ENCODE assay signal across 12 mouse cellular contexts in the genomic region with DNA sequence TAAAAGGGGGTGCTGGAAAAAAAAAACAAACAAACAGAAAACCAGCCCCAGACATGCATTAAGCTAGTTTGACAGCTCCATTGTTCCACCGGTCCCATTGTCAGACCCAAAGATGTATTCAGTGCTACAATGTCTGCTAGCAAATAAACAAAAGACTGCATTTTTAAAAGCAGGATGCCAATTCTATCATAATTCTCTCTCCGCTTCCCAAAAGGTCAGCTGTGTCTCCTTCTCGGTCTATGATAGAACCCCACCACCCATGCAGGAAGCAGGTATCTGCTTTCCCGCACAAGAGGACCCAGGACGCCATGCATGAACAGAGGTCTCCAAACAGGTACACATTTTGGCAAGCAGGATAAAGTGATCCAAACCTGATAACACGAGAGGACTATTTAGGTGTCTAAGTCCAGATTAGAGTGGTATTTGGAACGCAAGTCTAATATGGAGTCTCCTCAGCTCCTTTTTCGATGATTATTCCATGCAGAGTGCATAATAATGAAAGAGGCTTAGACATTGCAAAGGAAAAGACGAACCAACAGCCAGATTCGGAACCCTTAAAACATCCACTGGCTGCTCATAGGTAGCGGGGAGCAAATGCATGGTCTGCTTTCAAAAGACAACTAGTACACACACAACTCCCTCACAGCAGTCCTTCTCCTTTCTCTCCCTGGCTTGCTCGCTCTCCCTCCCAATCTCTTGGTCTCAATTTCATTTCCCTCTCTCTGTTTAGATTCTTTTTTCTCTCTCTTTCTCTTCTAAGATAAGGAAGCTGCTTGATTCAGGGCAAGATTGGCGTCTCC.
DNase-seq lines count a peak whose midpoint lies in the region; ATAC-seq lines count a peak whose summit lies in the region.
"Had no signal": no experiment of that assay in that cellular context is flagged by ENCODE, and none has a peak within 500 bp of the region (broad histone marks: within the 10 kb centered on the region; RNA-seq: fewer than 3 reads in every experiment).

No protein-coding gene starts in this region.

- H3K4me1 ChIP-seq in forebrain, embryonic 14.5 days (ENCODE audit: control insufficient read depth, insufficient read depth, low read length), result peaks cover 17% of the 10 kb centered on the region
- H3K4me1 ChIP-seq in midbrain, embryonic 13.5 days (replicated peaks), result peaks cover 34% of the 10 kb centered on the region
- H3K4me1 ChIP-seq: limb, embryonic 13.5 days had no signal

- 4% methylated on average over 13 of the region's 13 CpGs for WGBS in forebrain, embryonic 14.5 days
- 5% methylated on average over 13 of the region's 13 CpGs for WGBS in midbrain, embryonic 13.5 days

- no peaks in the 10 kb centered on the region for H3K36me3 ChIP-seq in forebrain, embryonic 14.5 days (ENCODE audit: control insufficient read depth, insufficient read depth, low read length)
- H3K36me3 ChIP-seq in midbrain, embryonic 13.5 days, result no peaks in the 10 kb centered on the region
- H3K36me3 ChIP-seq: limb, embryonic 13.5 days had no signal

- DNase-seq in cerebellum, adult 18-20 months, result peak; percentile 35 to 66
- DNase-seq in cerebellum, postnatal 10 days, result peak; percentile 56 to 76
- peak; percentile 71 for DNase-seq in forebrain, embryonic 14.5 days (ENCODE audit: low spot score)
- no peak for DNase-seq in spleen, postnatal 10 days (ENCODE audit: low spot score in 2 of 2)
- no peak for DNase-seq in lung, postnatal 25 days (ENCODE audit: low spot score)
- DNase-seq in left cerebral cortex, postnatal 4 days, result no peak
- no peak for DNase-seq in ovary, adult 18-20 months (ENCODE audit: low spot score)
- DNase-seq: heart, adult 11 months; heart, postnatal 36 days; kidney, postnatal 4 days had no signal

- peak overlapping the region; percentile 99 for H3K27ac ChIP-seq in forebrain, embryonic 14.5 days (ENCODE audit: low read depth, low read length)
- peak overlapping the region; percentile 95 for H3K27ac ChIP-seq in midbrain, embryonic 13.5 days
- H3K27ac ChIP-seq: limb, embryonic 13.5 days had no signal

- peak overlapping the region; percentile 98 for H3K9ac ChIP-seq in forebrain, embryonic 14.5 days (ENCODE audit: low read length)
- H3K9ac ChIP-seq in midbrain, embryonic 13.5 days (replicated peaks), result peak overlapping the region; percentile 85
- H3K9ac ChIP-seq: limb, embryonic 13.5 days had no signal

- H3K4me3 ChIP-seq in forebrain, embryonic 14.5 days (ENCODE audit: low read depth, low read length), result peak overlapping the region; percentile 69
- peak overlapping the region; percentile 68 for H3K4me3 ChIP-seq in midbrain, embryonic 13.5 days (replicated peaks)
- H3K4me3 ChIP-seq: limb, embryonic 13.5 days had no signal

- intact Hi-C loops in left cerebral cortex, postnatal 4 days (cut with DNase I), result loop anchor here (5.0 to 10.0 kb wide), 3 partner anchors 198 to 1501 kb away; no protein-coding TSS in a partner anchor

- ATAC-seq in forebrain, embryonic 14.5 days, result peak; percentile 54
- peak; percentile 69 for ATAC-seq in midbrain, embryonic 13.5 days

- H3K27me3 ChIP-seq in forebrain, embryonic 14.5 days (replicated peaks; ENCODE audit: control insufficient read depth, insufficient read depth, low read length), result no peaks in the 10 kb centered on the region
- no peaks in the 10 kb centered on the region for H3K27me3 ChIP-seq in midbrain, embryonic 13.5 days
- H3K27me3 ChIP-seq: limb, embryonic 13.5 days had no signal

- H3K9me3 ChIP-seq in forebrain, embryonic 14.5 days (replicated peaks; ENCODE audit: control insufficient read depth, low read length), result no peaks in the 10 kb centered on the region
- no peaks in the 10 kb centered on the region for H3K9me3 ChIP-seq in midbrain, embryonic 13.5 days
- H3K9me3 ChIP-seq: limb, embryonic 13.5 days had no signal

- peak overlapping the region; percentile 53 for H3K4me2 ChIP-seq in forebrain, embryonic 14.5 days (ENCODE audit: low read length)
- H3K4me2 ChIP-seq in midbrain, embryonic 13.5 days (replicated peaks), result peak overlapping the region; percentile 56
- H3K4me2 ChIP-seq: limb, embryonic 13.5 days had no signal

Comparison
In these comparisons a context has a peak if more than half of its experiments do, and no peak if none do; other contexts are left out.
1. DNase-seq: peak in cerebellum, adult 18-20 months (2 of 2), cerebellum, postnatal 10 days (2 of 2) and forebrain, embryonic 14.5 days (single experiment); none in spleen, postnatal 10 days (0 of 2), lung, postnatal 25 days (single experiment), left cerebral cortex, postnatal 4 days (single experiment) and ovary, adult 18-20 months (single experiment).